Mouse (Mus musculus) hindbrain, embryonic 16.5 days (tissue): ENCODE results near the gene Olfr223. TPM values are rescaled to one million over a fixed set of nuclear protein-coding genes. Genes with fewer than 3 reads are reported as not detected.

Experiments
- ATAC-seq: fragments of 200-750 bp; cut with Nextera tagmentation; 2 replicates; pipeline ENCODE4 v1.8.0; 2017; ENCODE audit warnings: moderate TSS enrichment, moderate library complexity
- H3K27ac ChIP-seq: fragments of 300-500 bp; sonication (generic); 2 replicates; pipeline ENCODE4 v1.5.1; 2014; ENCODE audit warnings: low read depth, mild to moderate bottlenecking, control low read depth, low read length, moderate library complexity
- H3K27me3 ChIP-seq: fragments of 300-500 bp; sonication (generic); replicated peaks from 2 replicates; pipeline ENCODE4 v1.6.1; 2014; ENCODE audit warnings: low read length; ENCODE audit not compliant: control insufficient read depth, insufficient read depth
- H3K36me3 ChIP-seq: fragments of 300-500 bp; sonication (generic); 2 replicates; pipeline ENCODE4 v1.6.1; 2014; ENCODE audit warnings: mild to moderate bottlenecking, low read length, moderate library complexity, mixed read lengths; ENCODE audit not compliant: control insufficient read depth, insufficient read depth
- H3K4me1 ChIP-seq: fragments of 300-500 bp; sonication (generic); 2 replicates; pipeline ENCODE4 v1.6.1; 2014; ENCODE audit warnings: low read depth, low read length; ENCODE audit not compliant: control insufficient read depth, insufficient read depth
- H3K4me2 ChIP-seq: fragments of 300-500 bp; sonication (generic); 2 replicates; pipeline ENCODE4 v1.6.1; 2014; ENCODE audit warnings: mild to moderate bottlenecking, low read length, control low read depth, moderate library complexity
- H3K4me3 ChIP-seq: fragments of 300-500 bp; sonication (generic); 2 replicates; pipeline ENCODE4 v1.5.1; 2014; ENCODE audit warnings: mild to moderate bottlenecking, low read length, control low read depth, moderate library complexity
- H3K9ac ChIP-seq: fragments of 300-500 bp; sonication (generic); 2 replicates; pipeline ENCODE4 v1.6.1; 2014; ENCODE audit warnings: low read depth, mild to moderate bottlenecking, control low read depth, low read length, moderate library complexity
- H3K9me3 ChIP-seq: fragments of 300-500 bp; sonication (generic); 2 replicates; pipeline ENCODE4 v1.6.1; 2014; ENCODE audit warnings: mild to moderate bottlenecking, low read length, moderate library complexity; ENCODE audit not compliant: control insufficient read depth
- WGBS: fragments of 180-500 bp; shearing (Covaris S2); extraction: QIAGEN DNeasy Blood & Tissue Kit; methylation state at CpG from one replicate; pipeline ENCODE4 v1.1.7; 2014; 5-methylcytosine and 5-hydroxymethylcytosine counted together
- polyA plus RNA-seq: library from polyadenylated mRNA; unstranded; fragments of >200 nt; fragmentation: Nextera tagmentation; extraction: Ambion mirVana; gene quantifications from 2 replicates; pipeline ENCODE4 v1.2.1, GENCODE M21; 2015

Olfr223 gene
- polyA plus RNA-seq = not detected in 2 replicates

- no peak within 1 kb of the TSS for H3K9ac ChIP-seq
- H3K9me3 ChIP-seq = no peaks in the 10 kb centered on the region
- H3K36me3 ChIP-seq = no peaks in the 10 kb centered on the region
- H3K4me3 ChIP-seq = no peak within 1 kb of the TSS
- H3K27me3 ChIP-seq = no peaks in the 10 kb centered on the region
- ATAC-seq = no peak
- WGBS = 83% methylated on average over 6 of the region's 6 CpGs
- no peak within 1 kb of the TSS for H3K27ac ChIP-seq
- no peak within 1 kb of the TSS for H3K4me2 ChIP-seq
- no peaks in the 10 kb centered on the region for H3K4me1 ChIP-seq
Observed at GRCm38 (mm10) chr11:59593189-59593588, at the start of gene Olfr223. Olfr223 (minus strand) TSS chr11:59593289.

GRCm38 (mm10) chr11:59642420-59642819 lies 49.3 kb upstream of the Olfr223 start:
- no peak overlapping the region for H3K27ac ChIP-seq
- 92% methylated on average over 8 of the region's 8 CpGs for WGBS
- ATAC-seq = no peak

GRCm38 (mm10) chr11:59641227-59641626 lies 48.1 kb upstream of the Olfr223 start:
- Histone ChIP-seq H3K9ac (no peak overlapping the region), H3K4me1 (no peaks in the 10 kb centered on the region), H3K9me3 (no peaks in the 10 kb centered on the region), H3K36me3 (no peaks in the 10 kb centered on the region), H3K27me3 (no peaks in the 10 kb centered on the region), H3K27ac (no peak overlapping the region), H3K4me3 (no peak overlapping the region), H3K4me2 (no peak overlapping the region)
- ATAC-seq = no peak
- 69% methylated on average over 5 of the region's 5 CpGs for WGBS

More at GRCm38 (mm10) chr11:59642420-59642819, 49.3 kb upstream of the Olfr223 start:
- Histone ChIP-seq H3K9me3 (no peaks in the 10 kb centered on the region), H3K4me3 (no peak overlapping the region), H3K9ac (no peak overlapping the region), H3K4me2 (no peak overlapping the region), H3K4me1 (no peaks in the 10 kb centered on the region), H3K27me3 (no peaks in the 10 kb centered on the region), H3K36me3 (no peaks in the 10 kb centered on the region)

GRCm38 (mm10) chr11:59639957-59640643 lies 47.0 kb upstream of the Olfr223 start:
- 75% methylated on average over 4 of the region's 4 CpGs for WGBS

GRCm38 (mm10) chr11:59636695-59637414 lies 43.8 kb upstream of the Olfr223 start:
- no peak overlapping the region for H3K4me3 ChIP-seq
- no peaks in the 10 kb centered on the region for H3K36me3 ChIP-seq
- 79% methylated on average over 7 of the region's 7 CpGs for WGBS
- no peaks in the 10 kb centered on the region for H3K27me3 ChIP-seq
- H3K9me3 ChIP-seq = no peaks in the 10 kb centered on the region
- H3K27ac ChIP-seq = no peak overlapping the region
- ATAC-seq = no peak
- H3K9ac ChIP-seq = no peak overlapping the region
- H3K4me1 ChIP-seq = no peaks in the 10 kb centered on the region
- H3K4me2 ChIP-seq = no peak overlapping the region

More at GRCm38 (mm10) chr11:59639957-59640643, 47.0 kb upstream of the Olfr223 start:
- Histone ChIP-seq H3K27me3 (no peaks in the 10 kb centered on the region), H3K9me3 (no peaks in the 10 kb centered on the region), H3K9ac (no peak overlapping the region), H3K4me1 (no peaks in the 10 kb centered on the region), H3K4me3 (no peak overlapping the region), H3K36me3 (no peaks in the 10 kb centered on the region), H3K4me2 (no peak overlapping the region), H3K27ac (no peak overlapping the region)
- ATAC-seq = no peak

GRCm38 (mm10) chr11:59635821-59636694 lies 43.0 kb upstream of the Olfr223 start:
- Histone ChIP-seq H3K9me3 (no peaks in the 10 kb centered on the region), H3K27ac (no peak overlapping the region), H3K4me3 (no peak overlapping the region), H3K4me1 (no peaks in the 10 kb centered on the region), H3K4me2 (no peak overlapping the region), H3K27me3 (no peaks in the 10 kb centered on the region), H3K9ac (no peak overlapping the region), H3K36me3 (no peaks in the 10 kb centered on the region)
- WGBS = 74% methylated on average over 12 of the region's 12 CpGs
- no peak for ATAC-seq

GRCm38 (mm10) chr11:59635251-59635795 lies 42.2 kb upstream of the Olfr223 start:
- H3K27ac ChIP-seq = no peak overlapping the region
- H3K4me3 ChIP-seq = no peak overlapping the region
- no peak for ATAC-seq
- no peaks in the 10 kb centered on the region for H3K4me1 ChIP-seq
- no peaks in the 10 kb centered on the region for H3K36me3 ChIP-seq
- H3K27me3 ChIP-seq = no peaks in the 10 kb centered on the region
- H3K4me2 ChIP-seq = no peak overlapping the region
- no peaks in the 10 kb centered on the region for H3K9me3 ChIP-seq
- WGBS = 87% methylated on average over 9 of the region's 9 CpGs
- no peak overlapping the region for H3K9ac ChIP-seq

GRCm38 (mm10) chr11:59634001-59634660 lies 41.0 kb upstream of the Olfr223 start:
- Histone ChIP-seq H3K36me3 (no peaks in the 10 kb centered on the region), H3K9me3 (no peaks in the 10 kb centered on the region), H3K4me3 (no peak overlapping the region), H3K27me3 (no peaks in the 10 kb centered on the region), H3K4me1 (no peaks in the 10 kb centered on the region), H3K27ac (no peak overlapping the region), H3K9ac (no peak overlapping the region), H3K4me2 (no peak overlapping the region)
- no peak for ATAC-seq
- WGBS = 85% methylated on average over 7 of the region's 7 CpGs
